Mouse (Mus musculus) small intestine, adult 2 months (tissue): Measurements from ENCODE around the gene Tbc1d13.

Experiments used
- CTCF ChIP-seq: fragments of 200-500 bp; IDR thresholded peaks from 2 replicates; pipeline ENCODE4 v1.5.1; 2012; ENCODE audit warnings: low read depth, mild to moderate bottlenecking, control low read depth, inconsistent platforms, low read length, moderate library complexity, mixed read lengths; ENCODE audit not compliant: insufficient replicate concordance, insufficient read length; ENCODE audit errors: extremely low read depth
- POLR2A ChIP-seq: fragments of 200-500 bp; IDR thresholded peaks from 2 replicates; pipeline ENCODE4 v1.6.1; 2012; ENCODE audit warnings: low read depth, mild to moderate bottlenecking, control low read depth, inconsistent platforms, low read length, moderate library complexity

- no peak for TF ChIP-seq CTCF
- TF ChIP-seq POLR2A: no peak
These were observed 42.0 kb upstream of the Tbc1d13 start for GRCm38 (mm10) chr2:30091521-30091920.
